Mouse (Mus musculus) C2C12 (cell line): ENCODE data around the gene Kcnip1.

Experiments used
- CTCF ChIP-seq: IDR thresholded peaks from one replicate; pipeline ENCODE4 v1.5.1; 2011; ENCODE audit not compliant: control insufficient read depth, insufficient read depth, insufficient read length
- USF1 ChIP-seq: IDR thresholded peaks from one replicate; pipeline ENCODE4 v1.6.1; 2011; ENCODE audit warnings: low read depth, mild to moderate bottlenecking, control low read depth, moderate library complexity

DNA sequence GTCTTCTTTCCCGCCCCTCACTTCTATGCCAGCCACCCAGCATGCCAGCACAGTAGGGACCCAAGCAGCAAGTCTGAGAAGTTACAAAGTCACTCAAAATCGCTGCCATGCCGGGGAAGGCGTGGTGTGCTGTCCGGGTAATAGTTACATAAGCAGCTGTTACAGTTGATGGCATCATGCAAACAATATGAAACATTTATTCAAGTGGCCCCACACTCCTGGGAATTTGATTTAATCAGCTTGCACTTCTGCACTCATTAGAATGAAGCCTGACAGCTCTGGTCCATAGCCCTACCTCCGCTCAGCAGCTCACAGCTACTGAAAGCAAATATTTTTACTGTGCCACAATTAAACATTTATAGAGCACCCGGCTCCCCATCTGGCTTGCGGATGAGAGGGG is 67.2 kb downstream of the Kcnip1 start:
- TF ChIP-seq CTCF (no peak), USF1 (no peak)
